Comparison of ENCODE assay signal across 13 mouse cellular contexts in the genomic region with DNA sequence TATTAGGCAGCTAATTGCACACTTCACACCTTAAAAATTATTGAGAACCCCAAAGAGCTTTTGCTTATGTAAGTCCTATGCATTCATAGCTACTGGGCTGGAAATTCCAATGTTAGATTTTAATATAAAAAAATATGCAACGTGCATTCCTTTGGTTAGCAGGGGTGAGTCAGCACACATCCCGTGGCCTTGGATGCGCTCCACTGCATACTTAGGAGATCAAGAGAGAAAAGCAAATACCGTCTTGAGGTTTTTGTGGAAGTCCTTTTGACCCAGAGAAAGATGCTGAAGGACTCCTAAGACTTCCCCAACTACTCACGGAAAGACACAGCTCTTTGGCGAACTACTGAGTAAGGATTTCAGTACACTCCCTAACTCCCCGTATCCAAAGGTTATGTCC. TPM values are rescaled to one million over a fixed set of nuclear protein-coding genes. Genes with fewer than 3 reads are reported as not detected.
DNase-seq lines count a peak whose midpoint lies in the region; TF ChIP-seq lines count a peak whose summit lies in the region.
"Had no signal": no experiment of that assay in that cellular context is flagged by ENCODE, and none has a peak within 500 bp of the region (broad histone marks: within the 10 kb centered on the region; RNA-seq: fewer than 3 reads in every experiment).

No protein-coding gene starts in this region.

- no peak overlapping the region for H3K4me3 ChIP-seq in C2C12 (ENCODE audit: insufficient read depth, poor library complexity, severe bottlenecking)
- H3K4me3 ChIP-seq in embryonic fibroblast, embryonic 13.5 days (ENCODE audit: insufficient read depth, low read length) = no peak overlapping the region
- H3K4me3 ChIP-seq: gastrocnemius, adult 2 months had no signal

- no peak for TF ChIP-seq CTCF in C2C12 (IDR thresholded peaks at IDR 0.05; ENCODE audit: control insufficient read depth, insufficient read depth, insufficient read length)
- TF ChIP-seq CTCF in embryonic fibroblast, embryonic 13.5 days (IDR thresholded peaks at IDR 0.05; ENCODE audit: borderline replicate concordance, insufficient read depth, low read length) = no peak

- TF ChIP-seq POLR2A in embryonic fibroblast, embryonic 13.5 days (IDR thresholded peaks at IDR 0.05; ENCODE audit: low read depth, low read length) = no peak

- H3K36me3 ChIP-seq in C2C12 (ENCODE audit: control insufficient read depth, insufficient read depth) = no peaks in the 10 kb centered on the region

- no peaks in the 10 kb centered on the region for H3K79me3 ChIP-seq in C2C12 (ENCODE audit: low read depth)

- peak; percentile 72 for DNase-seq in adrenal gland, adult 2 months
- no peak for DNase-seq in adrenal gland, postnatal 4 days (ENCODE audit: low spot score in 2 of 2)
- peak; percentile 18 to 36 for DNase-seq in kidney, postnatal 4 days
- DNase-seq in frontal cortex, adult 2 months (ENCODE audit: extremely low spot score in 1 of 2, low spot score in 1 of 2) = no peak
- DNase-seq in cerebellum, adult 11-12 months = no peak
- DNase-seq in urinary bladder, adult 2 months (ENCODE audit: low spot score) = no peak
- DNase-seq: cerebellum, postnatal 36 days; gastrocnemius, adult 2 months; heart, postnatal 10 days; layer of hippocampus, postnatal 36 days had no signal

- no peaks in the 10 kb centered on the region for H3K79me2 ChIP-seq in C2C12 (ENCODE audit: control insufficient read depth, insufficient read depth)

- no peak overlapping the region for H3ac ChIP-seq in C2C12 (ENCODE audit: control insufficient read depth, insufficient read length, low read depth)

- peaks cover 9% of the 10 kb centered on the region for H3K4me1 ChIP-seq in embryonic fibroblast, embryonic 13.5 days (ENCODE audit: control insufficient read depth, insufficient read depth, low read length)

- H3K27ac ChIP-seq in embryonic fibroblast, embryonic 13.5 days (ENCODE audit: insufficient read depth, low read length) = peak overlapping the region; percentile 95
- H3K27ac ChIP-seq: gastrocnemius, adult 2 months; liver, embryonic 14.5 days had no signal

- no peaks in the 10 kb centered on the region for H3K27me3 ChIP-seq in C2C12 (ENCODE audit: control insufficient read depth, insufficient read depth, insufficient read length)

TF ChIP-seq in C2C12, 6 proteins besides CTCF, POLR2A, EP300 and RAD21:
- TF ChIP-seq USF1 (IDR thresholded peaks at IDR 0.05; ENCODE audit: low read depth) (peak; percentile 37), MYOG (IDR thresholded peaks at IDR 0.05; ENCODE audit: control insufficient read depth, extremely low read depth, insufficient read length) (no peak), FOSL1 (IDR thresholded peaks at IDR 0.05; ENCODE audit: insufficient read depth, low read length, poor library complexity, severe bottlenecking) (peak; percentile 57)
TF ChIP-seq in C2C12: peak in this region for 2.

RNA-seq across cellular contexts. Expression of gene C1rl, which starts 8.1 kb away (rescaled TPM):
- total RNA-seq in adrenal gland, adult 2 months (2021) = 10 to 100 TPM; 20.6 to 22.0 TPM
- 11.2 and 13.4 TPM in 2 replicates for polyA plus RNA-seq in adrenal gland, adult 2 months (2012; rRNA removed)
- 10 to 100 TPM; 13.2 to 19.9 TPM for total RNA-seq in adrenal gland, postnatal 4 days (2021)
- 0.50 TPM for polyA plus RNA-seq in C2C12 (2012; fragmentation: generic; extraction: Trizol)
- polyA plus RNA-seq in embryonic fibroblast, embryonic 13.5 days (2011; ENCODE audit: insufficient read length, low read depth, missing spikeins) = 3.3 and 3.6 TPM in 2 replicates
- 0.19 and 0.36 TPM in 2 replicates for polyA plus RNA-seq in frontal cortex, adult 2 months (2012; rRNA removed)
- polyA plus RNA-seq in urinary bladder, adult 2 months (2012; rRNA removed) = 5.0 and 6.3 TPM in 2 replicates

RNA-seq across cellular contexts. Expression of gene Clstn3, which starts 20.3 kb away (rescaled TPM):
- 100 to 1,000 TPM in 1 of 2 experiments, 10 to 100 TPM in 1; 91.8 to 146 TPM for total RNA-seq in adrenal gland, adult 2 months (2021)
- polyA plus RNA-seq in adrenal gland, adult 2 months (2012; rRNA removed) = 62.4 and 91.3 TPM in 2 replicates
- total RNA-seq in adrenal gland, postnatal 4 days (2021) = 10 to 100 TPM; 33.9 to 35.3 TPM
- polyA plus RNA-seq in C2C12 (2012; fragmentation: generic; extraction: Trizol) = 1.8 TPM
- 0.38 and 0.44 TPM in 2 replicates for polyA plus RNA-seq in embryonic fibroblast, embryonic 13.5 days (2011; ENCODE audit: insufficient read length, low read depth, missing spikeins)
- 202 and 206 TPM in 2 replicates for polyA plus RNA-seq in frontal cortex, adult 2 months (2012; rRNA removed)
- 1.4 and 1.6 TPM in 2 replicates for polyA plus RNA-seq in urinary bladder, adult 2 months (2012; rRNA removed)

RNA-seq across cellular contexts. Expression of gene C1ra, which starts 27.4 kb away (rescaled TPM):
- total RNA-seq in adrenal gland, adult 2 months (2021) = 10 to 100 TPM; 48.6 to 68.2 TPM
- polyA plus RNA-seq in adrenal gland, adult 2 months (2012; rRNA removed) = 20.3 and 27.2 TPM in 2 replicates
- 10 to 100 TPM; 36.8 to 48.1 TPM for total RNA-seq in adrenal gland, postnatal 4 days (2021)
- polyA plus RNA-seq in C2C12 (2012; fragmentation: generic; extraction: Trizol) = 0.62 TPM
- 15.4 and 30.1 TPM in 2 replicates for polyA plus RNA-seq in embryonic fibroblast, embryonic 13.5 days (2011; ENCODE audit: insufficient read length, low read depth, missing spikeins)
- 0.97 and 1.1 TPM in 2 replicates for polyA plus RNA-seq in frontal cortex, adult 2 months (2012; rRNA removed)
- 74.5 and 121 TPM in 2 replicates for polyA plus RNA-seq in urinary bladder, adult 2 months (2012; rRNA removed)

RNA-seq across cellular contexts. Expression of gene C1s1, which starts 57.3 kb away (rescaled TPM):
- 10 to 100 TPM; 45.4 to 72.3 TPM for total RNA-seq in adrenal gland, adult 2 months (2021)
- polyA plus RNA-seq in adrenal gland, adult 2 months (2012; rRNA removed) = 10.1 and 14.8 TPM in 2 replicates
- total RNA-seq in adrenal gland, postnatal 4 days (2021) = 10 to 100 TPM; 48.1 to 66.6 TPM
- 0.05 TPM for polyA plus RNA-seq in C2C12 (2012; fragmentation: generic; extraction: Trizol)
- polyA plus RNA-seq in embryonic fibroblast, embryonic 13.5 days (2011; ENCODE audit: insufficient read length, low read depth, missing spikeins) = 17.0 and 50.4 TPM in 2 replicates
- 1.6 and 2.3 TPM in 2 replicates for polyA plus RNA-seq in frontal cortex, adult 2 months (2012; rRNA removed)
- 327 and 369 TPM in 2 replicates for polyA plus RNA-seq in urinary bladder, adult 2 months (2012; rRNA removed)

Comparison
In these comparisons a context has a peak if more than half of its experiments do, and no peak if none do; other contexts are left out.
1. DNase-seq: peak in adrenal gland, adult 2 months (single experiment) and kidney, postnatal 4 days (2 of 2); none in adrenal gland, postnatal 4 days (0 of 2), frontal cortex, adult 2 months (0 of 2), cerebellum, adult 11-12 months (single experiment) and urinary bladder, adult 2 months (single experiment).
2. RNA of gene Clstn3, which starts 20.3 kb away (polyA plus RNA-seq): 202 to 206 TPM in frontal cortex, adult 2 months and 62.4 to 91.3 TPM in adrenal gland, adult 2 months; 1.8 TPM in C2C12 (single experiment), 1.4 to 1.6 TPM in urinary bladder, adult 2 months and 0.38 to 0.44 TPM in embryonic fibroblast, embryonic 13.5 days; every median in the first group is over 10 times any median in the second.